Mouse (Mus musculus) heart, postnatal 4 days (tissue): ENCODE measurements at regions not wholly inside any gene's neighbourhood (a gene's known extent, or its start where the extent isn't known, plus 50 kb on each side); places are given as distances from the start of the nearest gene placed in this dataset.

Source experiments
- DNase-seq: peaks from one replicate; pipeline ENCODE4 v3.0.0; 2021

DNA sequence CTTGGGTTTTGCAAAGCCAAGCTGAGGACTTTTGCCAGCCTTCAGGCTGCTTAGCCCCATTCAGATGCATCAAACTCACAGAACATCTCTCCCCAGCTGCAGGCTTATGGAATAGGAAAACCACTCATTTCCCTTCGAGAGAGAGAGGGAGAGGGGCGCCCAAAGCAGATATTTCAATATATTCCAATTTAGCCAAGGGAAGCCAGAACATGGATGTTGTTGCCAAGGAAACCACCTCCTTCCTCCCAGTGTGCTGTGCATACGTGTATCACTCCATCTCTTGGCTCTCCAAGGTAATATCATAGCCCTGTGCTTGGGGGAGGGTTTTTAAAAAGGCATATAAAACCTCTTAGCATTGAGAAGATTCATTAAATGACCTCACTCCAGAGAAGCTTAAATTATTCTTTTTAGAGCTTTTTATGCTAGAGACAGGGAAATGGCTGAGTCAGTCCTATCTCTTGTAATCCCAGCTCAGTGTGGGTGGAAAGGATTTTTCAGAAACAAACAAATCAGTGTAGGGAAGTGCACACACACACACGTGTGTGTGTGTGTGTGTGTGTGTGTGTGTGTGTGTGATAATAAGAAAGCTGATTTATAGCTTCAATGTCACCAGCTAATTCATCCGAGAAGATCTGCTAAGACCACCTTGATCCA, 245.1 kb downstream of the Rps24 start:
- DNase-seq: no peak

DNA sequence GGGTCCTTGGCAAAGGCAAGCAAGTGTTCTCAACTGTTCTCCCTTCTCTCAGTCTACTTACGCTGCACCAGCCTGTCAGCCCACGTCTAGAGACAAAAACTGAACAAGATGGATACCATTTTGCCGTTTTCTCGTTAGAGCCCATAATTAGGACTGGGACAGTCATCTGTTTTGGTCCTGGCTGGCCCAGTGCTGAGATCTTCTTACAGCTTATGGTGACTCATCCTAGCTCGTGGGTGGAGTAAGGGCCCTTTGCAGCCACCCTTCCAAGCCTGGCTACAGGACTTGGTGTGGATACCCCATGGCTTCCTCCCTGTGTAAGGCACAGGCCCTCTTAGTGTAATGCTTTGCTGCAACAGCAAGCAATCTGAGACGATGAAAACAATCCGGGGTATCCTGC, 246.4 kb downstream of the Rps24 start:
- no peak for DNase-seq

DNA sequence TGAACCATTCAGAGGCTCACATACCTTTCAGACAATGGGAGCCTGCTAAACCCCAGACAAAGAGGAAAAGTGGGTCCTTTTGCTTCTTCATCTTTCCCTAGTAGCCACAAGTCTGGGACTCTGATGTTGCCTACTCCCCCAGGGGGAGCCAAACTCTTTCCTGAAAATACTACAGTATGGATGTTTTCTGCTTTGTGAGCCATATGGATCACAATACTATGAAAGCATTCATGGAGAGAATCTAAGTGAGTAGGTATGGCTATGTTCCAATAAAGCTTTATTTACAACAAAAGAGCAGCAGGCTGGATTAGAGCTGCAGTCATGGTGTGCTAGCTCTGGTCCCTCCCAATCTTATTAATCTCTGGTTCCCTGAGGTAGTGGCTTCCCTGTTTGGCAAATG, 251.9 kb downstream of the Rps24 start:
- no peak for DNase-seq

DNA sequence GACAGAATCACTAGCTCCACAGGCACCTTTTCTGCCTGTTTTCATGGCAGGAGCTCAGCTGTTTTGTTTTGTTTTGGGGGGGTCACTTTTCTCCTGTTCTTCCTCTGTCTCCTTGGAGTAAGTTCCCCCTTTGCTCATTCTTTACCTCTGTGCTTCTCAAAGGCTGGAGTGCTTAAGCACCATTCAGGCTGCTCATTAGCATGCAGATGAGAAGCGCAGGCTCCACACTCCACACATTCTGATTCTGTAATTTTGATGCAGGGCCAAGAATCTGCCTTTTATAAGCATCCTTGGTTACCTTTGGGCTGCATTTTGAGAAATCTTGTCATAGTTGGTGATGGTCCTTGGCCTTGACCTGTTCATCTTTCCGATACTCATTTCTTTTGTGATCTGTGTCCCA, 257.5 kb downstream of the Rps24 start:
- no peak for DNase-seq

DNA sequence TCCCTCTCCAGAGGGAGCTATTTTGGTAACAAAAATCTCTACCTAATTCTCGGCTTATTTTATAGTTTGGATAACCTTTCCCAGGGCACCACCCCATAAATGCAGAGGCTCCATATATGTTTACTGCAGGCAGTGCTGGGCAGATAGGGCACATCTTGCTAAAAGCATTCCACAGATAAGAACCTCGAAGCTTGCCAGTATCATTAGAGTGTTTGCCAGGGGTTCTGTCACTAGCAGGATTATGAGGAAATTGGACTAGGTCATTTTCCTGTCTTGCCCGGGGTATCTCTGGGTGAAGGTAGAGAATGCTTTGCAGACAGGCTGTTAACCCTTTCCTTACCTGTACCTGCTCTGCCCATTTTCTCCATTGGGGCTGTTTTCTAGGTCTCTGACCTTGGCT, 258.8 kb downstream of the Rps24 start:
- DNase-seq: peak; percentile 36

DNA sequence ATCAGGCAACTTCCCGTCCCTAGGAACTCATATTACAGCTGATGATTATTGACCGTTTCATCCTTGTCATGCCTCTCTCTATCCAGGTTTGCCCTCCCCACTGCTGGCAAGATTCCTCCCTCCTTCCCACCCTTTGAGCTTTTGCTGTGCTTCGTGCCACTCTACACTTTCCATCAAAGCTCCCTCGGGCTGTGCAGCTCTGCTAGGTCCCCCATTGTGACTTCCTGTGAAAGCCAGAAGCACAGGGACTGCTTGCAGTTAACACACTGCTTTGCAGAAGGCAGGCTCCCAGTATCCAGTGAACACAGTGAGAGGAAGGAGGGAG, 260.5 kb downstream of the Rps24 start:
- no peak for DNase-seq

DNA sequence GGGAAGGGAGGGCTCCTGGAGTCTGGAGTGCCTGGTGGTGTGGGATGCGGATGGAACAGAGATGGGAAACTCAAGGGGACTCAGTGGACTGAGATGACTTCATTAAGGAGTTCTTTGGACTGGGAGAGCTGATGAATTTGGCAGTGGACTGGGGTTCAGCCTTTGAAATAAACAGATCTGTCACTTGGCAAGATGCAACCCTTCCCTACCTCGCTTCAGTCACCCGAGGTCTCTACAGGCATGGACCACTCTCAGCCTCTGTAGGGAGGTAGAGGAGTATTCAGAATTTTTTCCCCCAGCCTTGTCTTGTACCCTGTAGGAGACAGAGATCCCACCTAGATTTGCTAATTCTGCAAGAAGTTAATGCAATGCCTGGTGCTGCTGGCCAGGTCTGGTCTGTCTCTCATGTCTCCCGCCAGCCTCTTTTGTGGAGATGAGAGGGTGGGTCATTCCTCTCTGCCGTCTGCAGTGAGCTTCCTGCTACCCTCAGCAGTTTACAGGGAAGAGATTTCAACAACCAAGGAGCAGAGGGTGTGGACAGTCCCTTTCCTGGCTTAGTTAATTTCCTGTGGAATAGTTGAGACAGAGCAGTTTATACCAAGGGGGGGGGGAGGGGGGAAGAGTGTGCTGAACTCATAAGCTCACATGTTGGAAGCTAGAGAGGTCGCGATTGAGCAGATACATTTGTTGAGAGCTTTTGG, 261.0 kb downstream of the Rps24 start:
- peak; percentile 59 for DNase-seq

DNA sequence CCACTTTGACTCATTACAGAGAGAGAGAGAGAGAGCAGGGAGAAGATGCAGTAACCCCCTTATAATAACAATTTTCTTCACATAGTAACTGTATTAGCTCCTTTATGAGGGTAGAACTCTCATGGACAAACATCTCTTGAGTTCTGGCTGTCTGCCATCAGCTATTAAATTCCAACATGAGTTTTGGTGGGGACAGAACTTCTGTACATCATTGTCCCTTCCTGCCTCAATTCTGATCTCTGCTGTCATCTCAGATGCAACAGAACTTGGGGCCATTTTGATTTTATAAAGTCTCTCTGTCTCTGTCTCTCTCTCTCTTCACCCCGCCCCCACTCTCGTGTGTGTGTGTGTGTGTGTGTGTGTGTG, 261.6 kb downstream of the Rps24 start:
- DNase-seq: no peak

DNA sequence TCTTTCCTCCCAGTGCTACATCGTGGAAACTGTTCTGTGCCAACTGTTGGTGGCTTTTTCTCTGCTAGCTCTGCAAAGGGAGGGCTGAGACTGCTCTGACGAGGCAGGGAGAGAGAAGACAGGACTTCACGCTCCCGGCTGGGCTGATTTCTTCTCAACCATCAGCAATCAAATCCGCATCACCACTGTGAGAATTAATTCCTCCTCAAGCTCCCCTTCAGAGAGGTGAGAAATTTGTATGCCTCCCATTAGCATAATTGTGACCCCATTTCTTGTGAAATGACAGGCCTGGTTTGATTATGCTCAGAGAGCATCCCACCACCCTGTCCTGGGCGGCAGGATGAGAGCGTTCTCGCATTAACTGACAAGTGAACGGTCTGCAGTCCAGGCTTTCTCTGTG, 262.4 kb downstream of the Rps24 start:
- DNase-seq: no peak

DNA sequence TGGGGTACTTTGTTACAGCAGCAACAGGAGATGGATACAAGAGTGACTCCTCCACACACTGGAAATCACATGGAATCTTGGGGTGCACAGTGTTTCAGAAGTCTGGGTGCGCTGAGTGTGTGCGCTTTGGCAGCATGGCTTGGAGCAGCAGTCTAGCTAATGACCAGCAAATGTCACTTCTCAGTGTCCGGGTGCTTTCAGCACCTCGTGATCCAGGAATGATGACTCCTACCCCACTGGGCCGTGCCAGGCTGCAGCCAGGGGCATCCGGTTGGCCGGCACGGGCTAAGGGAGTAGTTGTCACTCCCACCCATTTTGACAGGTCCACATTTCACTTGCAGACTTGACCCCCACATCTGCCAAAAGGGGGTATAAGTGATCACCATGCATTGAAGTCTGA, 264.3 kb downstream of the Rps24 start:
- peak; percentile 44 for DNase-seq

DNA sequence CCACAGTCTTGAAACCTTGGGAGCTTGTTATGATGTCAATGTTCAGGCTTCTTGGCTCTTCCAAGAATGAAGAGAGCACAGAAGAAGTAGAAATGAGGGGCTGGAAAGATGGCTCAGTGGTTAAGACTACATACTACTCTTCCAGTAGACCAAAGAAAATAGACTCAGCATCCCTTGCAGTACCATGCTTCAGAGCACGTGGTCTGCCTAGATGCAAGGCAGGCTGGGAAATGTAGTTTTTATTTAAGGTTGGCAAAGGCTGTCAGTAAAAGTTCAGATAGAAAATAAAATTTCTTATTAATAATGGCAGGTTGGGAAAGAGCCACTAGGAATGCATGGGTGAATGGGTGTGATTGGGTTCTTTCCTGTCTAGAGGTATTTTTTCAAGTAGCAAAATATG, 267.8 kb downstream of the Rps24 start:
- no peak for DNase-seq

DNA sequence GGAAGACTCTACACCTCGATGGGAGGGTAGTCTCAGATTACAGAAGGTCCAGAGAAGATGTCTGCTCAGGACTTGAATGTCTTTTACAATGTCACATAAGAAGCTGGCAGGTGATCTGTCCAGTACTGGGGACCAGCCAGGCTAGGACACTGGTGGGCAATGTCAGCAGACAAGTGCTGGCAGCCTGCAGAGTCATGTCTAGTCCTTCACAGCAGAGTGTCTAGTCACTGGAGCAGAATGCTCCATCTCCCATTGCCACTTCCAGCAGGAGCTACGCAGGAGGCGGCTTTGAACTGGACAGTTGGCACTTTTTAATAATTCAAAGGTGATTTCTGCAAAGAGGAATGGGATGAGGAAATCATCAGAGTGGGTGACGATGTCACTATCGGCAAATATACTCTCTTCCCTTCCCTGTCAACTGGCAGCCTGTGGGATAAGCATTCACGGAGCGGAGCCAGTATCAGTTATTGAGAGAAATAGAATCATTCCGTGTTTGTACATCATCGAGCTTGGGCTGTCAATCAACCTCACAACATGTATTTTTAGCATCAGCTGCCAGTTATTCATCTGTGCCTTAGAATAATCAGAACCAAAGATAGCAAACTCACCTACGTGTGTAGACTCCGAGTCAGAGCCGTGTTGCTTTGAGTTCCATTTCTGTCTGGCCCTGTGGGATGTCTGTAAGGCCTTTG, 268.6 kb downstream of the Rps24 start:
- no peak for DNase-seq

DNA sequence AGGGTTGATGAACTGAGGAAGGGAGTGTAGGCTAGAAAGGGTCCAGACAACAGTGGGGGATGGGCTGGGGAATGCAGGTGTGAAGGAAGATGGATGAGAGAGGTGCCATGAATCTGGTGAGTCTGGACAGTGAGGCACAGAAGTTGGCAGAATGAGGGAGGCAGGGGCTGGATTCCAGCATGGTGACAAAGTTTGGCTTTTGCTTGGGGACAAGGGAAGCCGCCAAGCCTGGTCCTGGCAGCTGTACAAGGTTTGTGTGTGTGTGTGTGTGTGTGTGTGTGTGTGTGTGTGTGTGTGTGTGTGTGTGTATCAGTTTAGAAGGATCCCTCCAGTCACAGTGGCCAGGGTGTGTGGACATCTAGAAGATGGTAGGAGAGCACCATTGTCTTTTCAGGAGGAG, 270.4 kb downstream of the Rps24 start:
- DNase-seq: peak; percentile 62

DNA sequence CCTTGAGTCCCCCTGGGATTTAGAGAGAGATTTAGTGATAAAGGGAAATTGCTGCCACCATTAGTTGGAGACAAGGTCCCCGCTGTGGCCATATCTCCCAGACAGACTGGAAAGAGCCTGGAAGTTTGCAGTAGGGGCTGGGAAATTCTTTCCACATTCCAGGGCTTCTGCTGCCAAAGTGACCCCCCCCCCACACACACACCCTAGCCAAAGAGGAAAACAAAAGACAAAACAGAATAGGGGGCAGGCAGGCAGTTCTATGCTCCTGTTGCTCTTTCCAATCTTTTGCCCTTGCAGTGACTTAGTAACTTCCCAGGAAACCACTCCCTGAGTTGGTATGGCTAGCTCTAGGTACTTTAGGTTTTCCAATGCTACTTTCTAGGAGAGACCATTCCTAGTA, 270.9 kb downstream of the Rps24 start:
- DNase-seq: no peak

DNA sequence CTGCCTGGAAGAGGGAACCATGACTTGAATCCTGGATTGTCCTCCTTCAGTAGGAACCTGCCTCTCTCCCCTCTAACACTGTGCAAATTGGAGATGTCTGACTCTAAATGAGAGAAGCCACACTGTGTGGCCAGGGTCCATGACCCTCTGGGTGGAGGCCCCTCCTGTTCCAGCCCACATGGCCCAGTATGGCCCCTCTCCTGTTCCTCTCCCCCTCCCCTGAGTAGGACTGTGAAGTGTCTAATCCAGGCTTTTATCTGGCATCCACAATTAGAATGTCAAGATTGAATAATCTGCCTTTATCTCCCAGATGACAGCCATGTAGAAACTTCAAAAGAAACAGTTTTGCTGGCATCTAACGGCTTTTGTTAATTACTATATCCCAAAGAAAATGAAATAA, 274.0 kb downstream of the Rps24 start:
- DNase-seq: no peak

DNA sequence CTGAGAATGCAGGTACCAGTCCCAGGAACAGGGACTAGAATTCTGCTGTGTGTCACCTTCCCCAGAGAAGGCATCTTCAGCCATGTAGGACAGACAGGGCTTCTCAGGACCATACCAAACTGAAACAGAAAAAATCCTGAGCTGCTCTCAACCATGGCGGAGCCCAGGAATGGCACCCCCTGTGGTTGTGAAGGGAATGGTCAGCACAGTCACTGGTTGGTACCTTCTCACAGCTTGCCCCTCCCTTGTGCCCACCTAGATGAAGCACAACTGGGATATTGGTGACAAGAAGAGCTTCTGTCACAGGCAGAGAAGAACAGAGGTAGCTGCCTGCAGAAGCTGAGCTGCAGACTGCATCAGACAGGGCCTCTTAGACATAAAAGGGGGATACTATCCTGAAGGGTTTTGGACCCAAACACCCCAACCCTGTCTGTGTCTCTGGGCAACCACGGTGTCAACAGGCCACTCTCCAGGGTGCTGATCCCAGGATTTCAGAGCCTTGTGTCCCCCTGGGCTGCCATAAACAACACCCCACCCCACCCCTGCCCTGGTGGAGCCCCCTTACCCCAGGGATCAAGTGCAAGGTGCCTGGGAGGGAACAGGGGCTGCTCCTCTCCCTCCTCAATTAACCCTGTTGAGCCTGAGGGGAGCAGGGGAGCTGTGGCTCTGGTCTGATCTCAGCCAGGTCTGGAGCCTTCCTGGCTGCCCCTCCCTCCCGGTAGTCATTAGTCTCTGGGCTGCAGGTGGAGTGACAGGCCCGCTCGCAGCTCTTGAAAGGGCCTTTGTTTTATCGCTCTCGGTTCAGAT, 275.7 kb downstream of the Rps24 start:
- DNase-seq: no peak

DNA sequence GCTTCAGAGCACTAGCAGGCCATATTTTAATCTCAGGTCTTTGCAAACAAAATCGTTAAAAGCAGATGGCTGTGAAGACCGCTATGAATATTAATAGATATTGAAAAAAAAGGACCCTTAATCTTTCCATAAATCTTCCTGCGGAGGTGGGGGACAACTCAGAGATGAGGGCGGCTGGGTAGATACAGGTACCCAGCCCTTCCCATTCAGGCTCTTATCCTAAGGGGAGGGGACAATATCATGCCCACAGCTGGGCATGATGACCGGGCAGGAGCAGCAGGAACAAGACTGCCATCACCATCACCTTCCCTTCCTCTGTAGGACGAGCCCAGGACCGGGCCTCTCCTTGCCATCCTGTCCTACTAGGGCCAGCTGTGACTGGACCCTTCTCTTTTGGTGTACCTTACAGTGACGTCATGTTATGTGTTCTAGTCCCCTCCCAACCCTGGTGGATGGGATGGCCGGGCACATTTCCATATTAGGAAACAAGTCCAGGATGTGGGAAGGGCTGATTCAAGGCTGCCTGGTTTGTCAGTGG, 276.4 kb downstream of the Rps24 start:
- DNase-seq: no peak

DNA sequence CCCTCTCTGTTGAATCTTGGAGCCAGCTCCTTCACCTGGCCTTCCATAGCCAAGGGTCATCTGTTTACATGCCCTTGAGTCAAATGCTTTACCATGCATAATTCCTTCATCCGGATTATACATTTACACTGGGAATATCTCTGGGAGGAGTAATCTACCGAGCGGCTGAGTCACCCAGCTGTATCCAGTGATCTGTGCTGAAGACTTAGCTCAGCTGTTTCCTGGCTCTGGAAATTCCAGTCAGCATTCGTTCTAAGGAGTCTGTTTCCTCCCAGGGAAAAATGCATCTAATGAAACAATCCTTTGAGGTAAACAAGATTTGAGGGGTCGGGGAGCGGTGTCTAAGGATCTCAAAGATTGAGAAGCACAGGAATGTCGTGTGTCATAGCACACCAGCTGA, 276.9 kb downstream of the Rps24 start:
- DNase-seq: no peak

DNA sequence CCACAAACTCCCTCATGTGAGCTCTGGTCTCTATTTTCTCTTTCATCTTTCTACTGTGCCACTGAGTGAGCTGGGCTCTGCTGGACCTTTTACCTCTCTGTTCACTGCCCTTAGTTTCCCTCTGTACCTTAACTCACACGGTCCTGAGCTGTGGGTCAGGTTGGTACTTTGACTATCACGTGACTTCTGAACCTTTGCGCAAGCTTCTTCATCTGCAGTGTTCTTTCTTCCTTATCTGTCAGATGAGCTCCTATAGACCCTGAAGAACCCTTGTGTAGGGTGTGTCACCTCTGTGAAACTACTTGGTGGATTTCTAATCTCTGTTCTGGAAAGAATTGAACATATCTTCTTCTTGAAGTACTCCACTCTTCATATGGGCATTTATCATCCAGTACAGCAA, 279.3 kb downstream of the Rps24 start:
- DNase-seq: no peak

DNA sequence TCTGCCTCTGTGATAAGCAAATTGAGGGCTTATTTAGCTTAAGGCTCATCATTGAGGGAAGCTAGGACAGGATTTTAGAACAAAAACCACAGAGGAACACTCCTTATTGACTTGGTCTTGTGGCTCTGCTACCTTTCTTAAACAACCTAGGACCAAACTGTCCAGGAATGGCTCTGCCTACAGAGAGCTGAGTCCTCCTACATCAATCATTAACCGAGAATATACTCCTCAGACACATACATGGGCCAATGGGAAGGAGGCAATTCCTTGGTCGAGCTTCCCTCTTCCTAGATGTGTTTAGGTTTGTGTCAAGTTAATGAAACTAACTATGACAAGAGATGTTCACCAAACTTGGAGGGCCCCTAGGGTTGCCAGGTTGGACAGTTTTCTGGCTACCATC, 279.8 kb downstream of the Rps24 start:
- no peak for DNase-seq

DNA sequence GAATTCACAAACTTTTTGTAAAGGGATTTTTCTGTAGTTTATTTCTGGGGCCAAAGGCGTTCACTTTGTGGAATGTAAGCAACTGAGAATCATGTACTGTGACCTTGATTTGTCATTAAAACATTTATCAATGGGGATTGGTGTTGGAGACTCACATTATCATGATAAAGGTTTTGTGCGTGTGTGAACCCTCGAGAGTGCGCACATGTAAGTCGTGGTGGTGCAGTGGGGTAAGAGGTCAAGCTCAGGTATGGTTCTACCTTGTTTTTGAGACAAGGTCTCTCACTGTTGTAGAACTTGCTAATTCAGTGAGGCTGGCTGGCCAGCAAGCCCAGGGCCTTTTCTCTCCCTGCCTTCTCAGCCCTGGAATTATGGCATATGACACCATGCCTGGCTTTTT, 280.4 kb downstream of the Rps24 start:
- no peak for DNase-seq

DNA sequence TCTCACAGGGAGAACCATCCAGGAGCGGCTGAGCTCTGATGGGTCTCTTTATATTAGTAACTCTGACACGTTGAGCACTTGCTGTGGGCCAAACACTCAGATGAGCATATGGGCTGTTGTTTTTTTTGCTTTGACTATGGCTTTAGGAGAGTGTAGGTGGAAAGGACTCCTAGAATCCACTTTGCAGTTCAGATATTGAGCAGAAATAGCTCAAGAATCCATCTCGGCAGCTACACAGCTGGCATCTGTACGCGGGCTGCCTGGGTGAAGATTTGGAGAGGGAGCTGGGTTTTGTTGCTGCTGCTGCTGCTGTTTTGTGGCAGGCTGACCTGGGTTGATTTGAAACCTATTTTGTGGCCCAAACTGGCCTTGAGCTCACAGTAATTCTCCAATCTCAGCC, 281.0 kb downstream of the Rps24 start:
- DNase-seq: no peak

DNA sequence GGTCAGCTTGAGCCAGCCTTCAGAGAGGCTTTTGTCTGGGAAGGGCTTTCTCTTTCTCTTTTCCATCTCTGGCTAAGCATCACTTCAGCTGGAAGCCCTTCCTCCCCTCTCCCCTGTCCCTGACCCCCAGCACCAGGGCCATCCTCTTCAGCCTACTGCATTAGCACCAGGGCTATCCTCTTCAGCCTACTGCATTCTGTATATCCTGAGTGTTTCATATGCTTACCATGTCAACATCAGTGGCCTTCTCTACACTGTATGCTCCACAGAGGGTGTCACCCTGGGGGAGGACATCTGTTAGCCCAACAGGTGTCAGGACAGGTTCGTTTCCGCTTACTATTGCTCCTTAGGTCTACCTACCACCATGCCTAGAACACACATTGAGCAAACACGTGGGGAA, 282.5 kb downstream of the Rps24 start:
- no peak for DNase-seq
